ENCODE assay signal across 10 mouse cellular contexts in genomic region chr2:30795889-30796275, GRCm38 (mm10). TPM values are rescaled to one million over a fixed set of nuclear protein-coding genes. Genes with fewer than 3 reads are reported as not detected.
DNase-seq lines count a peak whose midpoint lies in the region; ATAC-seq and TF ChIP-seq lines count a peak whose summit lies in the region.
"Had no signal": no experiment of that assay in that cellular context is flagged by ENCODE, and none has a peak within 500 bp of the region (broad histone marks: within the 10 kb centered on the region; RNA-seq: fewer than 3 reads in every experiment).

No protein-coding gene starts in this region.

- TF ChIP-seq POLR2A in testis, adult 2 months (IDR thresholded peaks at IDR 0.05; ENCODE audit: control insufficient read depth, low read depth, low read length), result peak; percentile 12; the same call in 1 of the 2 replicates

- no peak for ATAC-seq in limb, embryonic 12.5 days (ENCODE audit: insufficient number of reproducible peaks, insufficient read depth, low FRiP score, low TSS enrichment, low read depth)
- ATAC-seq in stomach, embryonic 14.5 days (ENCODE audit: insufficient number of reproducible peaks, insufficient read depth, low FRiP score, low read depth), result no peak
- no peak for ATAC-seq in granulocyte monocyte progenitor cell, adult 5-6 weeks (replicated peaks; ENCODE audit: poor library complexity, severe bottlenecking)

- H3K4me1 ChIP-seq in testis, adult 2 months (ENCODE audit: control insufficient read depth, insufficient read depth, low read length), result peaks cover 16% of the 10 kb centered on the region
- H3K4me1 ChIP-seq in limb, embryonic 12.5 days (replicated peaks), result peaks cover 47% of the 10 kb centered on the region
- H3K4me1 ChIP-seq in stomach, embryonic 14.5 days (ENCODE audit: control insufficient read depth, insufficient read depth, low read length), result peaks cover 17% of the 10 kb centered on the region

- peak; percentile 28 for DNase-seq in cerebellum, adult 11 months
- DNase-seq in cerebellum, adult 9-11 months, result no peak
- no peak for DNase-seq in testis, postnatal 14 days (ENCODE audit: low spot score)
- no peak for DNase-seq in gastrocnemius, postnatal 36 days

- no peaks in the 10 kb centered on the region for H3K27me3 ChIP-seq in testis, adult 2 months (ENCODE audit: control insufficient read depth, insufficient read depth, low read length)
- H3K27me3 ChIP-seq in limb, embryonic 12.5 days, result peaks cover 16% of the 10 kb centered on the region
- H3K27me3 ChIP-seq in stomach, embryonic 14.5 days (ENCODE audit: control insufficient read depth, insufficient read depth, low read length), result no peaks in the 10 kb centered on the region

- H3K9me3 ChIP-seq in limb, embryonic 12.5 days, result no peaks in the 10 kb centered on the region
- no peaks in the 10 kb centered on the region for H3K9me3 ChIP-seq in stomach, embryonic 14.5 days (ENCODE audit: control insufficient read depth, low read depth, low read length)

- peak overlapping the region; percentile 81 for H3K27ac ChIP-seq in testis, adult 2 months (ENCODE audit: control insufficient read depth, insufficient read depth, low read depth, low read length)
- H3K27ac ChIP-seq in limb, embryonic 12.5 days, result peak overlapping the region; percentile 80
- H3K27ac ChIP-seq in stomach, embryonic 14.5 days (ENCODE audit: low read length), result peak overlapping the region; percentile 22; the same call in 1 of the 2 replicates

- H3K9ac ChIP-seq in limb, embryonic 12.5 days (replicated peaks), result peak overlapping the region; percentile 40; the same call in 1 of the 2 replicates
- H3K9ac ChIP-seq in stomach, embryonic 14.5 days (replicated peaks; ENCODE audit: low read depth, low read length), result no peak overlapping the region

- no peak for TF ChIP-seq CTCF in testis, adult 2 months (IDR thresholded peaks at IDR 0.05; ENCODE audit: control insufficient read depth, insufficient read depth, insufficient replicate concordance, low read depth, low read length)

- intact Hi-C loops in gastrocnemius, postnatal 36 days (cut with DNase I), result loop anchor here (2.0 to 5.0 kb wide), 4 partner anchors 83 to 361 kb away; no protein-coding TSS in a partner anchor

- H3K36me3 ChIP-seq in testis, adult 2 months (ENCODE audit: control insufficient read depth, insufficient read depth, low read length), result no peaks in the 10 kb centered on the region
- H3K36me3 ChIP-seq in limb, embryonic 12.5 days, result no peaks in the 10 kb centered on the region
- H3K36me3 ChIP-seq in stomach, embryonic 14.5 days (ENCODE audit: control insufficient read depth, insufficient read depth, low read length), result no peaks in the 10 kb centered on the region

- 48% methylated on average over 5 of the region's 5 CpGs for WGBS in limb, embryonic 12.5 days
- 69% methylated on average over 5 of the region's 5 CpGs for WGBS in stomach, embryonic 14.5 days

- peak overlapping the region; percentile 55 for H3K4me3 ChIP-seq in testis, adult 2 months (ENCODE audit: control insufficient read depth, low read depth, low read length)
- peak overlapping the region; percentile 20; the same call in 1 of the 2 replicates for H3K4me3 ChIP-seq in limb, embryonic 12.5 days (replicated peaks)
- peak overlapping the region; percentile 14; the same call in 1 of the 2 replicates for H3K4me3 ChIP-seq in stomach, embryonic 14.5 days (ENCODE audit: low read depth, low read length)

- H3K4me2 ChIP-seq in limb, embryonic 12.5 days, result peak overlapping the region; percentile 56
- peak overlapping the region; percentile 35; the same call in 1 of the 2 replicates for H3K4me2 ChIP-seq in stomach, embryonic 14.5 days (replicated peaks; ENCODE audit: low read depth, low read length)

RNA-seq across cellular contexts. Expression of gene 1700001O22Rik, which starts 7.6 kb away (rescaled TPM):
- polyA plus RNA-seq in testis, adult 2 months (2012; rRNA removed), result 905 and 964 TPM in 2 replicates
- polyA plus RNA-seq in limb, embryonic 12.5 days (2016; fragmentation: Nextera tagmentation; extraction: Ambion mirVana), result 3.1 and 5.4 TPM in 2 replicates
- 2.5 and 3.3 TPM in 2 replicates for polyA plus RNA-seq in stomach, embryonic 14.5 days (2014; fragmentation: Nextera tagmentation; extraction: Ambion mirVana)
- total RNA-seq in granulocyte monocyte progenitor cell, adult 5-6 weeks (2014; fragmentation: Nextera tagmentation), result not detected in 2 replicates
- total RNA-seq in granulocyte monocyte progenitor cell, adult 5-6 weeks (2017), result 0.73 TPM in 1 of 2 replicates, not detected in the other
- total RNA-seq in gastrocnemius, postnatal 36 days (2021), result 1 to 10 TPM; 1.3 to 5.3 TPM
- total RNA-seq: common myeloid progenitor, adult 5-6 weeks; neutrophil, adult 5-6 weeks had no signal

RNA-seq across cellular contexts. Expression of gene Ntmt1, which starts 11.7 kb away (rescaled TPM):
- polyA plus RNA-seq in testis, adult 2 months (2012; rRNA removed), result 49.5 and 53.9 TPM in 2 replicates
- 103 and 108 TPM in 2 replicates for polyA plus RNA-seq in limb, embryonic 12.5 days (2016; fragmentation: Nextera tagmentation; extraction: Ambion mirVana)
- polyA plus RNA-seq in stomach, embryonic 14.5 days (2014; fragmentation: Nextera tagmentation; extraction: Ambion mirVana), result 99.1 and 101 TPM in 2 replicates
- total RNA-seq in granulocyte monocyte progenitor cell, adult 5-6 weeks (2014; fragmentation: Nextera tagmentation), result 20.2 and 26.8 TPM in 2 replicates
- 16.2 and 18.6 TPM in 2 replicates for total RNA-seq in granulocyte monocyte progenitor cell, adult 5-6 weeks (2017)
- 10 to 100 TPM; 13.0 to 15.9 TPM for total RNA-seq in gastrocnemius, postnatal 36 days (2021)

RNA-seq across cellular contexts. Expression of gene Asb6, which starts 34.3 kb away (rescaled TPM):
- polyA plus RNA-seq in testis, adult 2 months (2012; rRNA removed), result 9.3 and 10.5 TPM in 2 replicates
- polyA plus RNA-seq in limb, embryonic 12.5 days (2016; fragmentation: Nextera tagmentation; extraction: Ambion mirVana), result 44.9 and 47.4 TPM in 2 replicates
- polyA plus RNA-seq in stomach, embryonic 14.5 days (2014; fragmentation: Nextera tagmentation; extraction: Ambion mirVana), result 27.1 and 29.1 TPM in 2 replicates
- total RNA-seq in granulocyte monocyte progenitor cell, adult 5-6 weeks (2014; fragmentation: Nextera tagmentation), result 8.4 and 18.9 TPM in 2 replicates
- total RNA-seq in granulocyte monocyte progenitor cell, adult 5-6 weeks (2017), result 12.2 and 27.1 TPM in 2 replicates
- 1 to 10 TPM; 6.6 to 7.6 TPM for total RNA-seq in gastrocnemius, postnatal 36 days (2021)

RNA-seq across cellular contexts. Expression of gene Prrx2, which starts 38.9 kb away (rescaled TPM):
- polyA plus RNA-seq in testis, adult 2 months (2012; rRNA removed), result 1.0 and 1.5 TPM in 2 replicates
- polyA plus RNA-seq in limb, embryonic 12.5 days (2016; fragmentation: Nextera tagmentation; extraction: Ambion mirVana), result 194 and 201 TPM in 2 replicates
- polyA plus RNA-seq in stomach, embryonic 14.5 days (2014; fragmentation: Nextera tagmentation; extraction: Ambion mirVana), result 6.0 and 8.9 TPM in 2 replicates
- total RNA-seq in granulocyte monocyte progenitor cell, adult 5-6 weeks (2014; fragmentation: Nextera tagmentation), result not detected in 2 replicates
- total RNA-seq in granulocyte monocyte progenitor cell, adult 5-6 weeks (2017), result not detected in 2 replicates
- 1 to 10 TPM; 1.9 to 2.4 TPM for total RNA-seq in gastrocnemius, postnatal 36 days (2021)
- total RNA-seq: common myeloid progenitor, adult 5-6 weeks; neutrophil, adult 5-6 weeks had no signal

Comparison
In these comparisons a context has a peak if more than half of its experiments do, and no peak if none do; other contexts are left out.
1. H3K27ac ChIP-seq: peak in every context shown above with its lines; median percentile 81 in testis, adult 2 months; 80 in limb, embryonic 12.5 days; 22 in stomach, embryonic 14.5 days.
2. RNA of gene 1700001O22Rik, which starts 7.6 kb away (polyA plus RNA-seq): 905 to 964 TPM in testis, adult 2 months; 3.1 to 5.4 TPM in limb, embryonic 12.5 days and 2.5 to 3.3 TPM in stomach, embryonic 14.5 days; every median in the first group is over 100 times any median in the second.
3. Peak in every context shown above with its lines, with median percentiles within 50 percentile points of each other: H3K4me3 ChIP-seq.